Mouse (Mus musculus) left cerebral cortex, postnatal 14 days (tissue): ENCODE data around the gene Serping1. TPM values are rescaled to one million over a fixed set of nuclear protein-coding genes. Genes with fewer than 3 reads are reported as not detected.

ENCODE experiments used
- DNase-seq, 2 experiments: peaks; one replicate each; pipeline ENCODE4 v3.0.0; 2021 to 2022; ENCODE audit warnings: low spot score in 2 of 2, mixed read lengths in 1 of 2
- intact Hi-C: fragments of 180-260 bp; cut with DNase I; formaldehyde crosslinking; loops from one replicate; pipeline ENCODE4 v1.15.1; 2025
- microRNA-seq, 2 experiments: library from miRNA; unstranded; fragments of <30 nt; microRNA quantifications; one replicate each; pipeline ENCODE4 v1.2.0; 2022
- total RNA-seq, 2 experiments: library from RNA; stranded (reverse); gene quantifications; 2 replicates each; pipeline ENCODE4 v1.2.3; 2021

The Serping1 gene
- total RNA-seq, 2 experiments from 2014 or later = 5.9 to 6.8 TPM

DNA sequence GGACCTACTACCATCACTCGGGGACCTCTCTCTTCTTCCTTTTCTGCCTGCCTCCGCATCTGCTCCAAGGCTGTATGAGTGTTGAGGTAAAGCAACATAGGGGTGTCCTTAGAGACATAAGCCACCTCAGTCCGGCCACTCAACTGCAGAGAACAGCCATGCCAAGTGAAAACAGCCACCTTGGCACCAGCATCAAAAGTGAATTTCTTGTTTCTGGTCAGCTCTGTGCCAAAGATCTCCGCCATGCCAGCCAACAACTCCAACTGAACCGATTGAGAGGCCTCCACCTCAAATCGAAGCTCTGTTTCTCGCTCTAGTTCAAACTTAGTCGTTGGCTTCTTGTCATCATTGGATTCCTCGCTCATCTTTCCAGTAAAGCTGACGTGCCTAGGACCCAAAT is 49.5 kb downstream of the Serping1 start:
- intact Hi-C loops = no loop called here
- no peak for DNase-seq

DNA sequence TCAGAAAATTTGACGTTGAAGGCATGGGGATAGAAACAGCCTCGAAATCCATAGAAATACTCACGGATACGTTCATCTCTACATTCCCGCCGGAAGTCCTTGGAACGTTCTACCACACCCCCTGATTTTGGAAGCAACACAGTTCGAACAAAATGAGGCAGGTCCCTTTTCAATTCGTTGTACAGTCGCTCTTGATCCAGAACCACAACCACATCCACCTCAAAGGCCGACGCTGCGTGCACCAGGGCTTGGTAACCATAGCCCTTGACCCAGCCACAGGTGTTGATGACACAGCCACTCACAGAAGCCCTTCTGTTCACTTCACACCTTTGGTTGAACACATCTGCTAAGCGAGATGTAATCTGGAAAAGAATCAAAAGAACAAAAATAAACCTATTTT is 51.4 kb downstream of the Serping1 start:
- intact Hi-C loops = no loop called here
- no peak for DNase-seq

DNA sequence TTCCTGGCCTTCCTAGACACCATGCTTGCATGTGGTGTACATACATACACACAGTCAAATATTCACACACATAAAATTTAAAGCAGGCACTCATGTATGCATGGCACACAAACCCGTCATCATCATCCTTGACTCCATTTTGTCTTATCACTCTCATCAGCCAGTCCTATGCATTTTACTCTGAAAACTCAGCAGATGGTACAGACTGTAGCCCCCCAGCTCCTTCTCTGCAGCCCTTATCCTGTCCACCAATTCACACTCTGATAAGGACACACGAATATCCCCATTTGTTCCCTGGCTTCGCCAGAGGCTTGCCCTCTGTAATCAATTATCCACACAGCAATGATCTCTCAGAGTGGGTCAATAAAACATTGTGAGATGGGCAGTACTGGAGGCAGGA is 54.1 kb downstream of the Serping1 start:
- intact Hi-C loops = no loop called here
- no peak for DNase-seq

DNA sequence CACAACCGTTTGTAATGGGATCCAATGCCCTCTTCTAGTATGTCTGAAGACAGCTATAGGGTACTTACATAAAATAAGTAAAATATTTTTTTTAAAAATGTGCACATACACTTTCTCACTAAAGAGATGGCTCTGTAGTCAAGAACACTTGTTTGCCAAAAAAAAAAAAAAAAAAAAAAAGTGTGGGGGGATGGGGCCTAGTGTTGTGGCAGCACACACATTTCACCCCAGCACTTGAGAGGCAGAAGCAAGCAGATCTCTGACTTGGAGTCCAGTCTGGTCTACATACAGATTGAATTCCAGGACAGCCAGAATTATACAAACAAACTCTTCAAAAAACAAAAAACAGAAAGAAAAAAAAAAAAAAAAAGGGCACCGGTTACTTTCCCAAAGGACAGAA is 54.5 kb downstream of the Serping1 start:
- DNase-seq = no peak
- intact Hi-C loops = no loop called here

DNA sequence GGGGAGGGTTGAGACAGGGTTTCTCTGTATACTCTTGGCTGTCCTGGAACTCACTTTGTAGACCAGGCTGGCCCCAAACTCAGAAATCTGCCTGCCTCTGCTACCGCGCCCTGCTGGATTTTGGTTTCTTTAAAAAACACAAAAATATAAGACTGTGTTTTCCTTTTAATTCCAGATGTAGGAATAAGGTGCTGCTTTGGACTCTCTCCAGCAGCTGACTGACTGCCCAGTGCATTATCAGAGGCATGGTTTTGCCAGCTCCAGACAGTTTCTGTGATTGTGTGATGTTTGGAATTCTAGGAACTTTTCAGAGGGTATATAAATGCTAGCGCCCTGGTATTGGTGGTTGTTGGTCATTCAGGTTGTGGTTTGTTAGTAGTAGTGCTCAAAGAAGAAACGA is 57.9 kb downstream of the Serping1 start:
- intact Hi-C loops = no loop called here
- DNase-seq = no peak

DNA sequence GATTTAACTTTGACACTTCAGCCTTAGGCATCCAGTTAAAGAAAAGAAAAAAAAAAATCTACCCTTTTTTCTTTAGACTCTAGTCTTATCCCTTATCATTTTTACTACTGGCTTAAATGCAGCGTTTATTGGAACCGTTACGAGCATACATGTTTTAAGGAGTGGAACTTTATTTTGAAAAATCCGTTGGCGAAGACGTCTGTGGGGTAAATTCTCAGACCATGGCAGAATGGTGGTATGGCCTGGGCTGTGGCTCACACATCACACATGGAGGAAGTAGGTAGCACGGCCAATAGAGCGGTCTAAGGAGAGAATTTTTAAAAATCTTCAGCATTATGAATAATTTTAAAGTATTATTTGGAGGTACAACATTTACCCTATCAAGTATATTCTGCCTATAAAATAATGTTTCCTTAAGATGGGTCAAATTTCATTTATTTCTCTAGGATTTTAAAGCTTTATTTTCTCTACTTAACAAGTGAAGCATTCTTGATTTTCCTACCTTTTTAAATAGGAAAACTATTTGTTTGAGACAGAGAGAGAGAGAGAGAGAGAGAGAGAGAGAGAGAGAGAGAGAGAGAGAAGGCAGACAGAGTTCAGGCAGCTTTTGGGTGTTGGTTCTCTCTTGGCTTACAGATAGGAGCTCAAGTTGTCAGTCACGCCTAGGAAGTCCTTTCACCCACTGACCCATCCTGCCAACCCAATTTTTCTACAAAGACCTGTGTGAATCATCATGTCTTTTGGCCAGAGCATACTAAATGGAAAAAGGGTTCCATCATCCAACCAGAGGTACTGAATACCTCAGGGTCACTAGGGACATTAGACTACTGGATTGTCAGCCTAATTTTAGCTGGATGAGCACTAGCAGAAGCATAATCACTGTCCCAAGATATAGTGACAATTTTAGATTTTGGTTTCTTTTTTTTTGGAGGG is 58.6 kb downstream of the Serping1 start:
- intact Hi-C loops = no loop called here
- DNase-seq = no peak

DNA sequence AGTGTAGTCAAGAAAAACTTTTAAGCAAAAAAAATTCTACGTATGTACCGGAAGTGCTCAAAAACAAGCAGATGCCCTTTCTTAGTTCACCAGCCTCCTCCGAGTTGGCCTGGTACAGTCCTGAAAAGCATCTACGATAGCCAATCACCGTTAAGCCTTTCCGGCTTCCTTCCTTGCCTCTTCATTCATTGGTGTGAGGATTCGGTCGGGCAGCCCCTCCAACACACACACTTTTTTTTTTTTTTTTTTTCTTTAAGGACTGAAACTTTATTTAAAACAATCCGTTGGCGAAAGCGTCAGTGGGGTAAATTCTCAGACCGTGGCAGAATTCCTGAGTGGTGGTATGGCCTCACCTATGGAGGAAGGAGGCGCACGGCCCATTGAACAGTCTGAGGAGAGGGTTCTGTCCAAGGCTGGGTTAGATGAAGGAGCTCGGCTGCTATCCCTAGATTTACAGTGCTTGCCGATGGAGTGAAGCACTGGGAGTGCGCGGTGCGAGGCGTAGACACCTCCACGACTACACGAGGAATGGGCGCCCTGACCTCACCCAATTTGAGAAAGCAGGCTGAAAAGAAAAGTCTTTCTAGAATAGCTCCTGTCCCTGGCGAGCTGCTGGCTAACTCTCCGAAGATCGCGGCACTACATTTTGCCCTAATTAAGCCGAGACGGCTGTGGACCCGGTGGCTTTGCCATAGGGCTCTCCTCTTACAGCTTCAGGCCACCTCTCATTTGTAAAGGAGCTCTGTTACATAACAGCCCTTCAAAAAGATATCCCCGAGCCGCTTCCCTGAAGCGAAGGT is 59.5 kb downstream of the Serping1 start:
- intact Hi-C loops = no loop called here
- peak; percentile 87 to 98 for DNase-seq

Small RNA genes lying within 50 kb of the gene (microRNA-seq; reads per million reads assigned to microRNA genes)
- gene Mir130a = 4,708 to 4,874 reads per million in 2 experiments

Other genes starting within 250 kb of the Serping1 start
- 10 to 100 TPM; 65.6 to 76.0 TPM for gene Ctnnd1, start 124.7 kb downstream of the Serping1 start, total RNA-seq
- gene Btbd18, start 116.4 kb downstream of the Serping1 start, total RNA-seq = not detected
- gene Selenoh, start 104.7 kb downstream of the Serping1 start, total RNA-seq = 10 to 100 TPM; 47.2 to 54.1 TPM
- gene Gm28635, start 97.4 kb downstream of the Serping1 start, total RNA-seq = 1 to 10 TPM; 1.8 to 3.5 TPM
- 10 to 100 TPM; 30.3 to 32.3 TPM for gene Med19, start 97.0 kb downstream of the Serping1 start, total RNA-seq
- 100 to 1,000 TPM; 209 to 211 TPM for gene Tmx2, start 96.3 kb downstream of the Serping1 start, total RNA-seq
- gene Zdhhc5, start 60.3 kb downstream of the Serping1 start, total RNA-seq = 10 to 100 TPM; 41.6 to 42.9 TPM
- 1 to 10 TPM; 7.5 to 8.3 TPM for gene Clp1, start 48.1 kb downstream of the Serping1 start, total RNA-seq
- gene Ypel4, start 41.4 kb downstream of the Serping1 start, total RNA-seq = 10 to 100 TPM; 40.1 to 41.0 TPM
- 1 to 10 TPM; 1.6 to 2.0 TPM for gene Gm19426, start 31.8 kb downstream of the Serping1 start, total RNA-seq
- gene Ube2l6, start 23.4 kb upstream of the Serping1 start, total RNA-seq = 1 to 10 TPM; 5.1 to 6.0 TPM
- not detected for gene Smtnl1, start 47.2 kb upstream of the Serping1 start, total RNA-seq
- 10 to 100 TPM; 59.7 to 63.5 TPM for gene Timm10, start 51.6 kb upstream of the Serping1 start, total RNA-seq
- gene Slc43a1, start 63.4 kb upstream of the Serping1 start, total RNA-seq = under 1 TPM; 0.15 to 0.24 TPM
- gene Rtn4rl2, start 111.3 kb upstream of the Serping1 start, total RNA-seq = 10 to 100 TPM; 92.2 to 95.0 TPM
- gene Slc43a3, start 161.1 kb upstream of the Serping1 start, total RNA-seq = 1 to 10 TPM in 1 of 2 experiments, under 1 TPM in 1; 0.99 to 1.1 TPM
- not detected for gene Prg2, start 205.0 kb upstream of the Serping1 start, total RNA-seq
- not detected for gene Prg3, start 212.8 kb upstream of the Serping1 start, total RNA-seq